Mouse (Mus musculus) mouse trophoblast stem cell (cell line): ENCODE results near the gene Acot5.
"Not testable (repeated sequence)": the region's sequence is repeated elsewhere in the genome, so short reads cannot be mapped to it uniquely, and the experiment has no call there.

ENCODE experiments used
- in situ Hi-C, 2 experiments: fragments of 300-500 bp; cut with MseI, MboI; formaldehyde crosslinking; loops; 2 replicates in 1 of 2; 3 replicates in 1 of 2; pipeline ENCODE4 v1.15.1; 2025

Acot5 gene

DNA sequence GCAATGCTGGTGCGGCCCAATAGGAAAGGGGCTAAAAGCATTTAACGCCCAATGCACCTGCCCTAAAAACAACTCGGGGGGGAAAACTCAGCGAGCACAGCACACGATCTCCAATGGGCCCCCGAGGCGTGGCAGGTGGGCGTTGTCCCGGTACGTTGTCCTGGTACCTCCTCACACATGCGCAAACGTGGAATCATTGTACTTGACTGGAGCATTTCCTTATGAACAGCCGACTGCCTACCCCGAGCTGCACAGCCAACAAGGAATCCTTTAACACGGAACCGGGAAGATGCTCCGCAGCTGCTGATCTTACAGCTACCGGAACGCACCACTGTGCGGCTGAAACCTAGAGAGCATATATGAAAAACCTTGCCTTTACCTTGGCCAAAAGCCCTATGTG is 6.8 kb upstream of the Acot5 start:
- in situ Hi-C loops: loop anchor here in 1 of 2 experiments (5.0 kb wide), 1 partner anchor 90 kb away; no protein-coding TSS in a partner anchor

GRCm38 (mm10) chr12:84063228-84063627 is 5.9 kb upstream of the Acot5 start:
- in situ Hi-C loops: loop anchor here in 1 of 2 experiments (5.0 kb wide), 1 partner anchor 91 kb away; no protein-coding TSS in a partner anchor

DNA sequence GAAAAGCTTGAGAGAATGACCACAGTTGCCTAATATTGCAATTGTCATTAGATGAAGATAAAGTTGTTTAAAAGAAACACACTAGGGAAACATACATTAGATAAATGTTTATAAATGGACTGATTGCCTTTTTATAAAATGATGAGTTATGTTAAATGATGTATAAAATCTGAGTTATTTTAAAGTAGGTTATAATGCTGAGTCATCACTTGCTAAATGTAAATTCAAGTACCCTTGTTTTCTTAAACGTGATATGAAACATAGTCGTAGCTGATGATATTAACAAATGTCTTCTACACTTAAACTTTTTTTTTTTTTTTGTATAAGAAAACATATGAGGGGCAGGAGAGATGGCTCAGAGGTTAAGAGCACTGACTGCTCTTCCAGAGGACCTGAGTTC is 5.3 kb upstream of the Acot5 start:
- in situ Hi-C loops: loop anchor here in 1 of 2 experiments (5.0 kb wide), 1 partner anchor 92 kb away; no protein-coding TSS in a partner anchor

DNA sequence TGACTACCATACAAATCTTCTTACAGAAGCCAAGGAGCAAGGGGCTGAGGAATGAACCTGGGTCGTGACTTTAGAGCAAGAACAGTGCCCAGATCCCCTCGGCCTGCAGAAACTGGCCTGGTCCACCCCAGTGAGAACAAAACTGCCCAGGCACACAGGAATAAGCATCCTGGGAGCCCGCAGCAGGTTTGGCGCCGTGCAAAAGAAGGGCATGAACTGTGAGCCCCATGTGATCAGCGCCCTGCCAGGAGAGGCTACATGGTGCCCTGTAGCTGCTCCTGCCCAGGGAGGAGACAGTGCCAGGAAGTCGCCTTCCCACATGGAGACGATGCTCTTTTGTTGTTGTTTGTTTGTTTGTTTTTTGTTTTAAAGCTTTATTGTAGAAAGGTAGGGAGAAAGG is 4.5 kb upstream of the Acot5 start:
- in situ Hi-C loops: loop anchor here in 1 of 2 experiments (5.0 kb wide), 1 partner anchor 92 kb away; no protein-coding TSS in a partner anchor

DNA sequence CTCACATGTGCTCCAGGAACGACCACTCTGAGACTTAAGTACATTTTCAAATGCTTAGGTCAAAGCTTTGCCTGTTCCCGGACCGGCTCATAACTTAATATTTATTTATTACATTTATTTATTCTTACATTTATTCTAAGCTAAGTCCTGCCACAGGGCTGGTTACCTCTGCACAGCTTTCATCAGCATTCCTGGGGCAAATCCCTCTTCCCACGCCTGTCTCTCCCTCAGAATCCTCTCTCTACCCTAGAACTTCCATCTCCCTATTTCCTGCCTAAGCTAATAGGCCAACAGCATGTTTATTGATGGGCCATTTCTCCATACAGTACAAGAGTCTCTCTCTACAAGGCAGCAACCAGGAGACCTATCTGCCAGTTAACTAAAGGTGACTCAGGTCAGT is 1.4 kb upstream of the Acot5 start:
- in situ Hi-C loops: no loop called here

DNA sequence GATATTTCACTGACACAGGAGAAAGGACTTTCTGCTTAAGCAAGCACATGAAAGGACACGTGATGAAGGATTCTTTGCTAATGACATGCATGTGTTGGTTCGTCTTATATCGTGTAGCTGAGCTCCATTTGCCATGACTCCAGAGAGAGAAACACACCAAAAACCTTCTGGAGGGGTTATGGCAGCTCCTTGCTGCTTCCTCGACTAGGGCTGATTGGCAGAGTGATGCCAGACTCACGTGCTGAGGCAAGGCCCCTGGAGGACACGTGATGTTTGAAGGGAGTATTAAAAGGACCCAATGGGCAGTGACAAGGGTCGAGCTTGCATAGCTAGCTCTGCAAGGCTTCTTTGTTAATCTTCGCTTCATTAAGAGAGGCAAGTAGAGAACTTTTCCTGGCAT is 829 bp upstream of the Acot5 start:
- in situ Hi-C loops: no loop called here

GRCm38 (mm10) chr12:84069582-84069981 is 457 bp downstream of the Acot5 start:
- in situ Hi-C loops: not testable (repeated sequence)

DNA sequence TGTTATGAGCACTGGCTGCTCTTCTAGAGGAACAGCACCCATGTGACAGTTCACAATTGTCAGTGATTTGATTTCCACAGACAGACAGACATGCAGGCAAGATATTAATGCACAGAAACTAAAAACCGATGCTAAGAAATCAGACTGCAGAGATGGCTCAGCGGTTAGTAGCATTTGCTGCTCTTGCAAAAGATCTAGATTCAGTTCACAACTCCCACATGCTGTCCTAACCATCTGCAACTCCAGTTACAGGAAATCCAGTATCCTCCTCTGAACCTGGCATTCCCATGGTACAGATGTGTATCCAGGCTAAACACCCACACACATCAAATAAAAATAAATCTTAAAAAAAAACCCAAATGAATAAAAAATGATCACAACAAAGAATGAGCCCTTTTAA is 2.6 kb downstream of the Acot5 start:
- in situ Hi-C loops: no loop called here

GRCm38 (mm10) chr12:84077371-84077990 is 8.4 kb downstream of the Acot5 start:
- in situ Hi-C loops: no loop called here

DNA sequence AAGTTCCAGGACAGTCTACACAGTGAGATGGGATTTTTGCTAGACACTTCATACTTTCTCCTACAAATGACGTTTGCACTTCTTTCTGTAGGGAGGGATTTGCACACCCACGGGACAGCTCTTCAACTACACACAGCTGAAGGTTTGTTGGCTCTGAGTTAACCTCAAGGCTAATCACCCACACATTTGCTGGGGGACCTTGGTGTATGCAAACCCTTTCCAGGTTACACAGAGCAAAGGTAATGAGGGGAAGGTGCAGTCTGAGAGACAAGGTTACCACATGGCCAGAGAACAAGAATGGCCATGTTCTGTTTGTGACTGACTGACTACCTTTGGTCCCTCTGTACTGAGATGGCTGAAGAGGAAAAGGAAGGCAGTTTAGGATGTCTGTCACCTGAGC is 14.7 kb downstream of the Acot5 start:
- in situ Hi-C loops: no loop called here

DNA sequence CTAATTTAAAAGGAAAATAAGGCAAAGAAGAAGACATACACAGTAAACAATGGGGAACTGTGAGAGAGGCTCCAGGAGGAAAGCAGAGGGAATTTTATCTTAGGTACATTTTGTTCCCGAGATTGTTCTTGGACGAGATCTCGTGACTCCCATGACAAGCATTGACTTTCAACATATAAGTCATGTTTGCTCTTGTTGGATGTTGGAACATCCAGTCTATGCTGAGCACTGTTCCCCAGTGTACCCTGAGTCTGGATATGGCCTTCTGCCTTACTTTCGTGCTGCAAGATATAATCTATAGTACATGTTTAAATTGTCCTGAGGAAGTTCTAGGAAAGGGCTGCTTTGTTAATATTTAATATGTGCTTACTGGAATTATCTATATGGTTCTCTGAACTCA is 15.5 kb downstream of the Acot5 start:
- in situ Hi-C loops: no loop called here

- in situ Hi-C loops: not testable (repeated sequence)
These were observed 25.5 kb downstream of the Acot5 start for GRCm38 (mm10) chr12:84094666-84095065.

GRCm38 (mm10) chr12:84099605-84100004 is 30.5 kb downstream of the Acot5 start:
- in situ Hi-C loops: no loop called here

DNA sequence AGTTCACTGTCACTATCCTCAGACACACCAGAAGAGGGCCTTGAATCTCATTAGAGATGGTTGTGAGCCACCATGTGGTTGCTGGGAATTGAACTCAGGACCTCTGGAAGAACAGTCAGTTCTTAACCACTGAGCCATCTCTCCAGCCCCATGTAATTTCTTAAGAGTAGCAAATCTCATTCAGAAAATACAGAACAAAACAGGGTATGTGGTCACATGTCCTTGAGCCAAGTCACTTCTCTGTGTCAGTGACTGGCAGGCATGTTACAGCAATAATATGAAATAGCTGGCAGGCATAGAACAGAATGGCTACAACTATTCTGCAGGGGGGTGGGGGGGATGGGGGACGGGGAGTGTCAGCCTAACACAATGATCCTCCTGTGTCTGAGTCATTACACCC is 30.9 kb downstream of the Acot5 start:
- in situ Hi-C loops: no loop called here

DNA sequence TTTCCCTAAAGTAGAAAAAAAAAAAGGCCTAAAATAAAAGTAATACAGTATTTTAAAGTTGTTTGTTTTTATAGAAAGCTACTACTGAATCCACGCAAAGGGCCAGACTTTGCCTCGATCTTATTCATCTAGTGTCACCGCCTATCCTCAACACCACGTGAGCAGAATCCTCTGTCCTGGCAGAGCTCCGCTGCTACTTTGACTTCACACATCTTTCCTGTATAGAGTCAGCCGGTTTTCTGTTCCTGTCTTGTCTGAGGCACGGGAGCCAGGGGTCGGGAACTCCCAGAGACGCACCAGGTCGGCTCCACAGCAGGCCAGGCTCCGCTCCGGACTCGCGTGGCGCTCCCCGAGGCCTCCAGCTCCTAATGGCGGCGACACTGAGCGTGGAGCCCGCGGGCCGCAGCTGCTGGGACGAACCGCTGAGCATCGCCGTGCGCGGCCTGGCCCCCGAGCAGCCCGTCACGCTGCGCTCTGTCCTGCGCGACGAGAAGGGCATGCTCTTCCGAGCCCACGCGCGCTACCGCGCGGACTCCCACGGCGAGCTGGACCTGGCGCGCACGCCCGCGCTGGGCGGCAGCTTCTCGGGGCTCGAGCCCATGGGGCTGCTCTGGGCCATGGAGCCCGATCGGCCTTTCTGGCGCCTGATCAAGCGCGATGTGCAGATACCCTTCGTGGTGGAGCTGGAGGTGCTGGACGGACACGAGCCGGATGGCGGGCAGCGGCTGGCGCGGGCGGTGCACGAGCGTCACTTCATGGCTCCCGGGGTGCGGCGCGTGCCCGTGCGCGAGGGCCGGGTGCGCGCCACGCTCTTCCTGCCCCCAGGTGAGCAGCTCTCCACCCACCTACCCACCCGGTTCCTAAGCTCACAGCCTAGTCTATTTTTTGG is 31.7 kb downstream of the Acot5 start, which contains the start of gene Acot6:
Gene Acot6 (plus strand): TSS at position 51 of the 889 bp plus-strand sequence.
- in situ Hi-C loops: not testable (repeated sequence)

DNA sequence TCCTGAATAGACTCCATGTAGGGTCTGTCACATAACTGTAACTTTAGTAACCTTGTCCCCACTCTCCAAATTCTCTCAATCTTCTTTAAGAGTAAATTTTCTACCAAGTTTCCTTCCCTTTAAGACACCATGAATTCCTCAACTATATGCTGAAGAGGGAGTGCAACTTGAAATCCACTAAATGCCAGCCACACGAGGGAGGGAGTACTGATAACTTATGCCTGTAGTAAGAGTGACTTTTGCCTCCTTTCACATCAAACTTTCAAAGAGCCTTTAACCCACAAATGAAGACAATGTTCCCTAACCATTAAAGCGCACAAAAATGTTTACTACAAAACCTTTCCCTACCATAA is 32.3 kb downstream of the Acot5 start:
- in situ Hi-C loops: no loop called here

- in situ Hi-C loops: no loop called here
These were observed 37.9 kb downstream of the Acot5 start for GRCm38 (mm10) chr12:84107012-84107411.

DNA sequence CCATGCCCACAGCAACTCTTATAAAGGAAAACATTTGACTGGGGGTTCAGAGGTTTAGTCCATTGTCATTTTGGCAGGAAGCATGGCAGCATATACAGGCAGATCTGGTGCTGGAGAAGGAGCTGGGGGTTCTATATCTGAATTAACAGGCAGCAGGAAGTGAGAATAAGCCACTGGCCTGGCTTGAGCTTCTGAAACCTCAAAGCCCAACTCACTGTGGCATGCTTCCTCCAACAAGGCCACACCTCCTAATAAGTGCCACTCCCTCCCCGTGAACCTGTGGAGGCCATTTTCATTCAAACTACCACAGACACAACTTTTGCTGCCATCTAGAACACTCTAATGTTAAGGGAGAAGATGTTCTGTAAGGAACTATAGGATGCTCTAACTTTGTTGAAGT is 38.6 kb downstream of the Acot5 start:
- in situ Hi-C loops: no loop called here

DNA sequence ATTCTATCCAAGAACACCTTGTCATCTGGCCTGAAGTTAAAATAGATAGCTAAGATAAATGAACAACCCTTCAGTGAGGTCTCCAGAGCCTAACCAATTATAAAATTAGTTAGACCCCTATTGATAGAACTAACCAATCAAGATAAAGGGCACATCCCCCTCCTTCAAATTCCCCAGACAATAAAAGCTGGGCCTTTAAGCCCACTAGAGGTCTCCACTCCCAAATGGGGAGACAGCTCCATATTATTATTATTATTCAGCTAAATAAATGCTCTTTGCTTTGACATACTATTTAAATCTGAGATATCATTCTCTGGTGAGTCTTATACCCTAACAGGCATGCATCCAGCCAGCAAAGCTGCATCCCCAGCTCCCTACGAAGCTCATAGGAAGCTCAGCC is 40.8 kb downstream of the Acot5 start:
- in situ Hi-C loops: no loop called here

- in situ Hi-C loops: no loop called here
These were observed 41.7 kb downstream of the Acot5 start for GRCm38 (mm10) chr12:84110814-84111213.

- in situ Hi-C loops: no loop called here
These were observed 44.6 kb downstream of the Acot5 start for GRCm38 (mm10) chr12:84113676-84114075.

DNA sequence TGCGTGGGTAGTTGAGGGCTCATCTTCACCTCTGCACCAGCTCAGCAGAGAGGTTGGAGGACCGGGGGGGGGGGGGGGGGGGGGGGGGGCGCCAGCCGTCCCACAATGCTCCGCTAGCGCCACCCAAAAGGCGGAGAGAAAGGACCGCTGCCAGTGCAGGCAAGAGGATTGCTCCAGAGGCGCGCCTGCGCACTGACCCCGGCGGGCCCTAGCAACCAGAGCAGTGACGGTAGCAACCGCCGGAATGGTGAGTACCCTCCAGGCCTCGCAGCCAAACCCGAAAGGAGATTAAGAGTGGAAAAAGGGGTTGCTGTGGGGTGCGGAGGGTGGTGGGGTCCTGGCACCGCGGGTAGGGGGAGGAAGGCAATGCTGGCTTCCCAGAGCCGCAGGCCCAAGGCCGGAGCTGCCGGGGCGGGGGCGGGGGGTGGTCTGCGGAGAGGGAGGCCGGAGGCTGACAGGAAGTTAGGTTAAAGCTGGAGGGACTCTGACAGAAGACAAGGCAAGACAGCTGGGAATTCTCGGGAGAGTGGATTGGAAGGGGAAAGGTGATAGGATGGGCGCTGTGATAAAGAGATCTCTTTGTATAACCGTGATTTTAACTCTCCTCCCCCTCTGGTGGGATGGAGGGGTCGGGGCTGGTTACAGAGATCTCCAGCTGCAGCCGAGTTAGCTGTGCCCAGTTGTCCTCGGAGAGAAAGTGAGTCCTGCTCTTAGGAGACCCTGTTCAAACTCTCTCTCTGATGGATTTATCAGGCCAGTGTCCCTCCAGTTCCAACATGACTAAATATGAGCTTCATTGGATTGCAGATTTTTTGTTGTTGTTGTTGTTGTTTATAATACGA is 45.2 kb downstream of the Acot5 start, which contains the start of gene Dnal1:
Gene Dnal1 (plus strand): TSS at position 214 of the 842 bp plus-strand sequence.
- in situ Hi-C loops: no loop called here
